Mouse (Mus musculus) ES-Bruce4 (cell line): ENCODE measurements at regions not wholly inside any gene's neighbourhood (a gene's known extent, or its start where the extent isn't known, plus 50 kb on each side); places are given as distances from the start of the nearest gene placed in this dataset.

Experiments used
- H3K27ac ChIP-seq: 2 replicates; pipeline ENCODE4 v1.5.1; 2012; ENCODE audit warnings: low read length, inconsistent platforms; ENCODE audit not compliant: insufficient read depth
- H3K27me3 ChIP-seq: 2 replicates; pipeline ENCODE4 v1.6.1; 2012; ENCODE audit warnings: mild to moderate bottlenecking, low read length, inconsistent platforms; ENCODE audit not compliant: control insufficient read depth, poor library complexity, insufficient read depth, severe bottlenecking
- H3K36me3 ChIP-seq: 2 replicates; pipeline ENCODE4 v1.6.1; 2012; ENCODE audit warnings: inconsistent platforms, mild to moderate bottlenecking, low read length, moderate library complexity; ENCODE audit not compliant: control insufficient read depth, poor library complexity, insufficient read depth, severe bottlenecking
- H3K4me1 ChIP-seq: one replicate; pipeline ENCODE4 v1.8.1; 2011; ENCODE audit warnings: low read length; ENCODE audit not compliant: control insufficient read depth, insufficient read depth
- H3K4me3 ChIP-seq: 2 replicates; pipeline ENCODE4 v1.5.1; 2011; ENCODE audit warnings: low read depth, mild to moderate bottlenecking, low read length
- H3K9ac ChIP-seq: 2 replicates; pipeline ENCODE4 v1.6.1; 2012; ENCODE audit warnings: low read depth, mild to moderate bottlenecking, inconsistent platforms; ENCODE audit not compliant: poor library complexity, severe bottlenecking
- H3K9me3 ChIP-seq: replicated peaks from 2 replicates; pipeline ENCODE4 v1.6.1; 2012; ENCODE audit warnings: mild to moderate bottlenecking, low read length, inconsistent platforms; ENCODE audit not compliant: control insufficient read depth, poor library complexity, insufficient read depth, severe bottlenecking
- CTCF ChIP-seq: IDR thresholded peaks from one replicate; pipeline ENCODE4 v1.8.1; 2011; ENCODE audit warnings: low read depth, low read length
- EP300 ChIP-seq: IDR thresholded peaks from 2 replicates; pipeline ENCODE4 v1.6.1; 2011; ENCODE audit warnings: low read depth, low read length; ENCODE audit not compliant: insufficient read depth
- POLR2A ChIP-seq: IDR thresholded peaks from one replicate; pipeline ENCODE4 v1.8.1; 2011; ENCODE audit warnings: low read length; ENCODE audit not compliant: insufficient read depth

DNA sequence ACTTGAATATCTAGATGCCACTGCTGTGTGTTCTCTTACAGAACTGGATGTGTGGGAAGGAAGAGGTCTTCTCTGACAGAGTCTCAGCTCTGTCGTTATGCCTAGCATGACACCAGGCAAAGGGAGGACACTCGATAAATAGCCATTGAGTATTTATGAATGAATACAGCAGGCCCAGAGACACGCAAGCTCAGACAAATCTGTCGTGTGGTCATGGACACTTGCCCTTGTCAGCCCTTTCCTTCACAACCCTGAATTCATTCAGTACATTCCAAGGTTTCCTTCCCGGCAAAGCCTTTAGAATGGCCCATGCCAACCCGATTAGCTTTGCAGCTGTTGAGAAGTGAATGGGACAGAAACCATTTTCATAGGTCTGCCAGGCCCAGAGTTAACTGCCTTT is 176.1 kb upstream of the 1700066M21Rik start:
- Histone ChIP-seq H3K4me3 (no peak overlapping the region), H3K27me3 (no peaks in the 10 kb centered on the region), H3K36me3 (no peaks in the 10 kb centered on the region), H3K9me3 (no peaks in the 10 kb centered on the region), H3K4me1 (no peaks in the 10 kb centered on the region), H3K27ac (no peak overlapping the region), H3K9ac (no peak overlapping the region)
- TF ChIP-seq EP300 (no peak), CTCF (no peak), POLR2A (no peak)

DNA sequence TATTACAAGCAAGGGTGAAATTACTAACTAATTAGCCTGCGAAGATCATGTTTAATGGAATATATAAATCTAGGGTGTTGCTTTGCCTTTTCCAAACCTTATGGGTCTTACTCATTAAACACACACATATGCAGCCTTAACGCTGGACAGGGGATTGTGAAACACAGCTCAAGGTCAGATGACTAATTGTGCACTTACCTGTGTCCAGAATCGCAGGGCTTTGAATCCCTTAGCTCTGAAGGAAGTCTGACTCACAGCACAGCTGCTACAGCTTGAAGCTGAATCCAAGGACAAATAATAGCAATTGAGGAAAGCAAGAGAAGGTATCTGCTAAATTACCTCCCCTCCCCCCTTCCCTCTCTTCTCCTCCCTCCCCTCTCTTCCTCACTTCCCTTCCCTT is 173.1 kb upstream of the 1700066M21Rik start:
- H3K27ac ChIP-seq = no peak overlapping the region
- no peak for TF ChIP-seq POLR2A
- TF ChIP-seq CTCF = no peak
- TF ChIP-seq EP300 = no peak
- H3K27me3 ChIP-seq = no peaks in the 10 kb centered on the region
- no peak overlapping the region for H3K9ac ChIP-seq
- no peaks in the 10 kb centered on the region for H3K9me3 ChIP-seq
- no peak overlapping the region for H3K4me3 ChIP-seq
- H3K36me3 ChIP-seq = no peaks in the 10 kb centered on the region
- no peaks in the 10 kb centered on the region for H3K4me1 ChIP-seq

DNA sequence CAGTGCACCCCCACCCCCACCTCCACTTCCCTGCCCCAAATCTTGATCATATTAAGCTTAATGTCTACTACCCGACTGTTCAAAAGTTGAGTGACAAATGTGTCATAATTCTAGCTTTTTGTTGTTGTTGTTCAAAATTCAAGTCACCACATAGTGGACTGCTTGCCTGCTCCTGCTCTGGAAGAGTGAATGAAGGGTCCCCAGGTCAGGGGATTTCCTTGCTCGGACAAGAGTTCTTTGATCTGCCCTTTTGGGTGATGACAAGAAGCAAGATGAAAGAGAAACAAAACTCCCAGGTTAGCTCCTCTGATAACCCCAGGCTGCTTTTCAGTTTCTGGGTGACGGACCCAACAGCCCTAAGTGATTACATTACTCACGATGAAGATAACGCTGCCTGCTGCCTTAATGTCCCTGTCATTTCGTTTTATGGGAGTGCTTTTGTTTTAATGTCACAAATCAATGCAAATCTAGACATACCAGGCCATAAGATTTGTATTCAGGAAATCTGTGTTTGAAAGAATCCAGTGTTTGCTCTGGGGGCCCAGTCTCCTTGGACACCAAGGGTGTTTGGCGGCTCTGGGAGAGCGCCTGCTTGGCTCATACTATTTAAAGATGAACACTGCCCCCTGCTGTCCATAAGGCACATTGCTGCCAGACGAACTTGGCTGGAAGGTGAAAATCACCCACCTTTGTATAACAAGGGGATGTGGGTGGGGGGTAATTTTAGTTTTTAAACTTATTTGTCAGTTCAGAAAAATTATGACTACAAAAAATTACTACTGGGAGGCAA is 172.0 kb upstream of the 1700066M21Rik start:
- H3K9me3 ChIP-seq = no peaks in the 10 kb centered on the region
- H3K36me3 ChIP-seq = no peaks in the 10 kb centered on the region
- no peak overlapping the region for H3K9ac ChIP-seq
- no peaks in the 10 kb centered on the region for H3K4me1 ChIP-seq
- H3K27ac ChIP-seq = no peak overlapping the region
- no peak overlapping the region for H3K4me3 ChIP-seq
- no peaks in the 10 kb centered on the region for H3K27me3 ChIP-seq
- TF ChIP-seq EP300 (no peak), POLR2A (no peak), CTCF (peak; percentile 58)

DNA sequence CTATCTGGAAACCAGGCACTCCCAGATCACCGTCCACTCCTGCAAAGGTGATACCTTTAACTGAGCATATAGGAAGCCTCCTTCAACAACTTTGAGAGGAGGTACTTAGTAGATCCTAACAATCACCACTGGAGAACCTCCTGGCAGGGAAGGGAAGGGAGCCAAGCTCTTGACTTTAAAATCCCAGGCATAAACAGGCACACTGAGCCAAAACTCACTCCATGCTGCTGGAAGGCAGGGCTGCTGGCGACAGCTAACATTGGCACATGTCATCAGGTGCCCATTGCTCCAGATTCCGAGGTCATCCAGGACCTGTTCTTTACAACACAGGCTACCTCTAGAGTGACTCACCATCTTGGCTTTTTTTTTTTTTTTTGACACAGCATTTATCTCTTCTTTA is 170.9 kb upstream of the 1700066M21Rik start:
- H3K4me3 ChIP-seq = no peak overlapping the region

DNA sequence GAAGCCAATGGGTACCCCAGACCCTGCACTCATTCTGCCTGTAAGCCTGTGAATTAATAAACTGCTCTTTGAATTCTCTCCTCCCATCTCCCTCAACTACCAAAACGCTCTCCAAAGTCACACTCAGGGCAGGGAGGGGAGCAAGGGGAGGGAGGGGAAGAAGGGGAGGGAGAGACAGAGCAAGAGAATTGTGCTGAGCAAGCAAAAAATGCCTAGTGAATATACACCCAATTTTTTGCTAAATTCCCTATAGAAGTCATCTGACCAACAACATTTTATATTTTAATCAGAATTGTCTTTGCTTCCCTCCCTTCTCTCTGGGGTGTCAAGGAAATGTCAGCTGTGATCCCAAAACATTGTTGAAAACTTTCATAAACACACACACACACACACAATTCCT is 170.5 kb upstream of the 1700066M21Rik start:
- Histone ChIP-seq H3K9me3 (no peaks in the 10 kb centered on the region), H3K27me3 (no peaks in the 10 kb centered on the region), H3K4me1 (no peaks in the 10 kb centered on the region), H3K27ac (no peak overlapping the region), H3K4me3 (no peak overlapping the region), H3K36me3 (no peaks in the 10 kb centered on the region), H3K9ac (no peak overlapping the region)
- TF ChIP-seq EP300 = no peak
- TF ChIP-seq POLR2A = no peak
- TF ChIP-seq CTCF = no peak

More for the DNA sequence above, 170.9 kb upstream of the 1700066M21Rik start:
- Histone ChIP-seq H3K4me1 (no peaks in the 10 kb centered on the region), H3K36me3 (no peaks in the 10 kb centered on the region), H3K27me3 (no peaks in the 10 kb centered on the region), H3K27ac (no peak overlapping the region), H3K9ac (no peak overlapping the region), H3K9me3 (no peaks in the 10 kb centered on the region)
- TF ChIP-seq CTCF (no peak), POLR2A (no peak), EP300 (no peak)

DNA sequence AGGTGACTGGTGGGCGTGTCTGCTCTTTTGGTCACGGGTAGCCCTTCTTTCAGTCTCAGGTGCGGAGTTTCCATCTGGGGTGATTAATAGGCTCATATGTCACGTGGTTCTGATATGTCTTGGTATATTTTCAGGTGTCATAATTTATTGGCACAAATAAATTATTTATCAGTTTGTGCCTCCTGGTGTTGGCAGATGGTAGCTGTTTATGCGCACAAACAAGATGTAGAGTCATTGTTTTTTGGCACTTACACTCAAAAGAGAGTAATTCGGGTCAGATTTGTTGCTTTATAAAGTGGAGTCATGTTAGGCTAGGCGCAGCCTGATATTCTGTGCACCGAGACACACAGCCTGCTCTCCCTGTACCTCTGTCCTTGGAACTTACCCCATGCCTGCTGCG is 169.0 kb upstream of the 1700066M21Rik start:
- no peaks in the 10 kb centered on the region for H3K36me3 ChIP-seq
- no peaks in the 10 kb centered on the region for H3K9me3 ChIP-seq
- TF ChIP-seq POLR2A (no peak), CTCF (no peak), EP300 (no peak)
- H3K4me3 ChIP-seq = no peak overlapping the region
- H3K27ac ChIP-seq = no peak overlapping the region
- H3K9ac ChIP-seq = no peak overlapping the region
- H3K4me1 ChIP-seq = no peaks in the 10 kb centered on the region
- no peaks in the 10 kb centered on the region for H3K27me3 ChIP-seq
